ENCODE assay signal across 35 mouse cellular contexts in genomic region chr12:113087276-113087675, GRCm38 (mm10). TPM values are rescaled to one million over a fixed set of nuclear protein-coding genes. Genes with fewer than 3 reads are reported as not detected.
"Had no signal": no experiment of that assay in that cellular context is flagged by ENCODE, and none has a peak within 500 bp of the region (broad histone marks: within the 10 kb centered on the region; RNA-seq: fewer than 3 reads in every experiment).

No protein-coding gene starts in this region.

- H3K4me3 ChIP-seq: embryonic facial prominence, embryonic 10.5 days; embryonic facial prominence, embryonic 12.5 days; embryonic facial prominence, embryonic 13.5 days; embryonic facial prominence, embryonic 15.5 days; erythroblast, embryonic 14.5 days; forebrain, embryonic 10.5 days; forebrain, embryonic 12.5 days; forebrain, embryonic 13.5 days; forebrain, embryonic 15.5 days; heart, adult 2 months; heart, embryonic 10.5 days had no signal

- H3K27me3 ChIP-seq: embryonic facial prominence, embryonic 13.5 days; forebrain, embryonic 12.5 days; forebrain, embryonic 13.5 days; forebrain, embryonic 15.5 days had no signal

- ATAC-seq: forebrain, embryonic 13.5 days; forebrain, embryonic 14.5 days; forebrain, embryonic 15.5 days; forebrain, embryonic 16.5 days; forebrain, postnatal 0 days had no signal

- DNase-seq: cerebellum, adult 8-10 months; cerebellum, adult 9-10 months; cerebellum, adult 9-11 months; cerebellum, postnatal 10 days; cerebellum, postnatal 14 days; cerebellum, postnatal 25 days; cerebellum, postnatal 36 days; embryo, embryonic 11 days; forebrain, postnatal 0 days; gastrocnemius, postnatal 14 days; gastrocnemius, postnatal 25 days; gastrocnemius, postnatal 36 days; heart, adult 11 months; heart, adult 18-20 months; heart, adult 2 months had no signal

- H3K9me3 ChIP-seq: embryonic facial prominence, embryonic 10.5 days; embryonic facial prominence, embryonic 12.5 days; embryonic facial prominence, embryonic 13.5 days; embryonic facial prominence, embryonic 15.5 days; forebrain, embryonic 10.5 days; forebrain, embryonic 12.5 days; forebrain, embryonic 13.5 days; forebrain, embryonic 15.5 days; heart, embryonic 10.5 days had no signal

- H3K4me1 ChIP-seq: embryonic facial prominence, embryonic 12.5 days; embryonic facial prominence, embryonic 13.5 days; embryonic facial prominence, embryonic 15.5 days; forebrain, embryonic 10.5 days; forebrain, embryonic 12.5 days; forebrain, embryonic 13.5 days; forebrain, embryonic 15.5 days; heart, embryonic 10.5 days had no signal

- H3K9ac ChIP-seq: embryonic facial prominence, embryonic 12.5 days; embryonic facial prominence, embryonic 13.5 days; embryonic facial prominence, embryonic 15.5 days; forebrain, embryonic 12.5 days; forebrain, embryonic 13.5 days; forebrain, embryonic 15.5 days; forebrain, postnatal 0 days had no signal

- H3K27ac ChIP-seq: embryonic facial prominence, embryonic 10.5 days; embryonic facial prominence, embryonic 12.5 days; embryonic facial prominence, embryonic 13.5 days; embryonic facial prominence, embryonic 15.5 days; forebrain, embryonic 10.5 days; forebrain, embryonic 12.5 days; forebrain, embryonic 13.5 days; forebrain, embryonic 15.5 days; heart, adult 2 months; heart, embryonic 10.5 days had no signal

- H3K36me3 ChIP-seq: embryonic facial prominence, embryonic 10.5 days; embryonic facial prominence, embryonic 12.5 days; embryonic facial prominence, embryonic 13.5 days; embryonic facial prominence, embryonic 15.5 days; forebrain, embryonic 10.5 days; forebrain, embryonic 12.5 days; forebrain, embryonic 15.5 days; heart, embryonic 10.5 days had no signal

- H3K4me2 ChIP-seq: embryonic facial prominence, embryonic 12.5 days; embryonic facial prominence, embryonic 13.5 days; embryonic facial prominence, embryonic 15.5 days; forebrain, embryonic 12.5 days; forebrain, embryonic 13.5 days; forebrain, embryonic 15.5 days had no signal

RNA-seq across cellular contexts. Expression of gene Tex22, which starts 13.0 kb away (rescaled TPM):
- total RNA-seq: common myeloid progenitor, adult 5-6 weeks; gastrocnemius, adult 8-10 months; gastrocnemius, postnatal 25 days; granulocyte monocyte progenitor cell, adult 5-6 weeks; heart, adult 18-20 months; heart, adult 8-10 months had no signal
- polyA plus RNA-seq: cortical plate, adult 2 months; embryonic facial prominence, embryonic 10.5 days; embryonic facial prominence, embryonic 11.5 days; embryonic facial prominence, embryonic 13.5 days; embryonic facial prominence, embryonic 14.5 days; embryonic facial prominence, embryonic 15.5 days; erythroblast, embryonic 14.5 days; forebrain, embryonic 10.5 days; forebrain, embryonic 11.5 days; forebrain, embryonic 12.5 days; forebrain, embryonic 13.5 days; forebrain, embryonic 14.5 days; forebrain, embryonic 16.5 days; forebrain, postnatal 0 days; heart, adult 2 months; heart, embryonic 10.5 days had no signal
